Comparison of ENCODE assay signal across 24 mouse cellular contexts in the genomic region with DNA sequence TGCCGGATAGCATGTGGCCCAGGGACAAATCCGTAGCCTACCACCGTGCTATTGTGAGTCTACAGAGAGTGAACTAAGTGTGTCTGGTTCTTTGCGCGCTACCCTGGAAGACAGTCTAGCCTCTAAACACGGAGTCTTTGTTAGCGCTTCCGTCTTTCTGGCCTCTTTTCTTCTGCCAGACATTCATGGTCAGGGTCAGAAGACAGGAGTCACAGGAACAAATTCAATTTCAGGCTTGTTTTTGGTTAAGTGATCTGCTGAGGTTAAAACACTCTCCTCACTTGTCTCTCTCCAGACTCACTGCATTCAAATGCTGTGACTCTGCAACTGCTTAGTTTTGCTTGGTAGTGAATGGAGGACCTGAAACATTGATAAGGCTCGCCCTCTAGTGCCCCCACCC.
"Had no signal": no experiment of that assay in that cellular context is flagged by ENCODE, and none has a peak within 500 bp of the region (broad histone marks: within the 10 kb centered on the region; RNA-seq: fewer than 3 reads in every experiment).

No protein-coding gene starts in this region.

- H3K9me3 ChIP-seq: limb, embryonic 10.5 days; limb, embryonic 13.5 days; liver, embryonic 12.5 days; liver, embryonic 15.5 days; lung, embryonic 15.5 days; megakaryocyte, embryonic 14.5 days; midbrain, embryonic 10.5 days; neural tube, embryonic 12.5 days; neural tube, embryonic 15.5 days had no signal

- H3K36me3 ChIP-seq: limb, embryonic 10.5 days; limb, embryonic 13.5 days; liver, embryonic 12.5 days; liver, embryonic 15.5 days; lung, embryonic 15.5 days; neural tube, embryonic 12.5 days; neural tube, embryonic 15.5 days had no signal

- H3K9ac ChIP-seq: limb, embryonic 13.5 days; liver, embryonic 12.5 days; liver, embryonic 15.5 days; lung, embryonic 15.5 days; neural tube, embryonic 12.5 days; neural tube, embryonic 15.5 days had no signal

- H3K4me2 ChIP-seq: limb, embryonic 13.5 days; liver, embryonic 12.5 days; liver, embryonic 15.5 days; lung, embryonic 15.5 days; neural tube, embryonic 12.5 days; neural tube, embryonic 15.5 days had no signal

- H3K27ac ChIP-seq: kidney, postnatal 0 days; layer of hippocampus, adult 2 months; limb, embryonic 10.5 days; limb, embryonic 13.5 days; liver, embryonic 12.5 days; liver, embryonic 15.5 days; lung, embryonic 15.5 days; midbrain, embryonic 10.5 days; neural tube, embryonic 12.5 days; neural tube, embryonic 15.5 days; stomach, postnatal 0 days had no signal

- H3K27me3 ChIP-seq: limb, embryonic 13.5 days; liver, embryonic 12.5 days; liver, embryonic 15.5 days; lung, embryonic 15.5 days; neural tube, embryonic 12.5 days; neural tube, embryonic 15.5 days had no signal

- H3K4me3 ChIP-seq: layer of hippocampus, adult 2 months; limb, embryonic 10.5 days; limb, embryonic 13.5 days; liver, embryonic 12.5 days; liver, embryonic 15.5 days; lung, embryonic 15.5 days; megakaryocyte, embryonic 14.5 days; midbrain, embryonic 10.5 days; neural tube, embryonic 12.5 days; neural tube, embryonic 15.5 days had no signal

- ATAC-seq: liver, embryonic 12.5 days had no signal

- DNase-seq: kidney, postnatal 25 days; layer of hippocampus, adult 9-11 months; liver; lung, adult 18-20 months; lung, postnatal 10 days; lung, postnatal 36 days; midbrain, embryonic 14.5 days; right cerebral cortex, adult 18-20 months; right cerebral cortex, postnatal 14 days; right cerebral cortex, postnatal 4 days; thymus, adult 18-20 months; thymus, postnatal 36 days had no signal
